Mouse (Mus musculus) hindbrain, embryonic 16.5 days (tissue): ENCODE data around the gene Gm48551. TPM values are rescaled to one million over a fixed set of nuclear protein-coding genes. Genes with fewer than 3 reads are reported as not detected.

ENCODE experiments used
- ATAC-seq: fragments of 200-750 bp; cut with Nextera tagmentation; 2 replicates; pipeline ENCODE4 v1.8.0; 2017; ENCODE audit warnings: moderate TSS enrichment, moderate library complexity
- H3K27ac ChIP-seq: fragments of 300-500 bp; sonication (generic); 2 replicates; pipeline ENCODE4 v1.5.1; 2014; ENCODE audit warnings: low read depth, mild to moderate bottlenecking, control low read depth, low read length, moderate library complexity
- H3K27me3 ChIP-seq: fragments of 300-500 bp; sonication (generic); replicated peaks from 2 replicates; pipeline ENCODE4 v1.6.1; 2014; ENCODE audit warnings: low read length; ENCODE audit not compliant: control insufficient read depth, insufficient read depth
- H3K36me3 ChIP-seq: fragments of 300-500 bp; sonication (generic); 2 replicates; pipeline ENCODE4 v1.6.1; 2014; ENCODE audit warnings: mild to moderate bottlenecking, low read length, moderate library complexity, mixed read lengths; ENCODE audit not compliant: control insufficient read depth, insufficient read depth
- H3K4me1 ChIP-seq: fragments of 300-500 bp; sonication (generic); 2 replicates; pipeline ENCODE4 v1.6.1; 2014; ENCODE audit warnings: low read depth, low read length; ENCODE audit not compliant: control insufficient read depth, insufficient read depth
- H3K4me2 ChIP-seq: fragments of 300-500 bp; sonication (generic); 2 replicates; pipeline ENCODE4 v1.6.1; 2014; ENCODE audit warnings: mild to moderate bottlenecking, low read length, control low read depth, moderate library complexity
- H3K4me3 ChIP-seq: fragments of 300-500 bp; sonication (generic); 2 replicates; pipeline ENCODE4 v1.5.1; 2014; ENCODE audit warnings: mild to moderate bottlenecking, low read length, control low read depth, moderate library complexity
- H3K9ac ChIP-seq: fragments of 300-500 bp; sonication (generic); 2 replicates; pipeline ENCODE4 v1.6.1; 2014; ENCODE audit warnings: low read depth, mild to moderate bottlenecking, control low read depth, low read length, moderate library complexity
- H3K9me3 ChIP-seq: fragments of 300-500 bp; sonication (generic); 2 replicates; pipeline ENCODE4 v1.6.1; 2014; ENCODE audit warnings: mild to moderate bottlenecking, low read length, moderate library complexity; ENCODE audit not compliant: control insufficient read depth
- WGBS: fragments of 180-500 bp; shearing (Covaris S2); extraction: QIAGEN DNeasy Blood & Tissue Kit; methylation state at CpG from one replicate; pipeline ENCODE4 v1.1.7; 2014; 5-methylcytosine and 5-hydroxymethylcytosine counted together
- polyA plus RNA-seq: library from polyadenylated mRNA; unstranded; fragments of >200 nt; fragmentation: Nextera tagmentation; extraction: Ambion mirVana; gene quantifications from 2 replicates; pipeline ENCODE4 v1.2.1, GENCODE M21; 2015

Gene Gm48551
- polyA plus RNA-seq, 1 experiment from 2014 or later = 7.9 TPM

DNA sequence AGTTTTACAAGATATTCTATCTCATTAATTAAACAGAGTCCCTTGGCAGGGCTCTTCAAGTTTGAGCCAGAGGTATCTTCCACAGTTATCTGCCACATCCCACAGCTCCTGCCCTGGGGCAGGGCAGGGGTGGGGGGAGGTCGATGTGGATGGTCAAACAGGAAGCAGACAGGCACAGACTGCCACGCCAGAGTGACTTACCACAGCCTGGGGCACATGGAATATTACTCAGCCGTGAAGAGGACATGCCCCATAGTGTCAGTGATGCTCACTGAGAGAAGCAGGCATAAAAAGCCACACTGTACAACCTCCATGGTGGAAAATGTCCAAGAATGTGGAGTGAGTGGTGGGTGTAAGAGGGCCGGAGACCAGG, 39.1 kb upstream of the Gm48551 start:
- ATAC-seq = no peak
- no peak overlapping the region for H3K4me2 ChIP-seq
- WGBS = 86% methylated on average over 4 of the region's 4 CpGs
- no peak overlapping the region for H3K9ac ChIP-seq
- peaks cover 46% of the 10 kb centered on the region for H3K27me3 ChIP-seq
- peaks cover 22% of the 10 kb centered on the region for H3K4me1 ChIP-seq
- no peak overlapping the region for H3K4me3 ChIP-seq
- no peak overlapping the region for H3K27ac ChIP-seq
- no peaks in the 10 kb centered on the region for H3K36me3 ChIP-seq
- H3K9me3 ChIP-seq = no peaks in the 10 kb centered on the region

DNA sequence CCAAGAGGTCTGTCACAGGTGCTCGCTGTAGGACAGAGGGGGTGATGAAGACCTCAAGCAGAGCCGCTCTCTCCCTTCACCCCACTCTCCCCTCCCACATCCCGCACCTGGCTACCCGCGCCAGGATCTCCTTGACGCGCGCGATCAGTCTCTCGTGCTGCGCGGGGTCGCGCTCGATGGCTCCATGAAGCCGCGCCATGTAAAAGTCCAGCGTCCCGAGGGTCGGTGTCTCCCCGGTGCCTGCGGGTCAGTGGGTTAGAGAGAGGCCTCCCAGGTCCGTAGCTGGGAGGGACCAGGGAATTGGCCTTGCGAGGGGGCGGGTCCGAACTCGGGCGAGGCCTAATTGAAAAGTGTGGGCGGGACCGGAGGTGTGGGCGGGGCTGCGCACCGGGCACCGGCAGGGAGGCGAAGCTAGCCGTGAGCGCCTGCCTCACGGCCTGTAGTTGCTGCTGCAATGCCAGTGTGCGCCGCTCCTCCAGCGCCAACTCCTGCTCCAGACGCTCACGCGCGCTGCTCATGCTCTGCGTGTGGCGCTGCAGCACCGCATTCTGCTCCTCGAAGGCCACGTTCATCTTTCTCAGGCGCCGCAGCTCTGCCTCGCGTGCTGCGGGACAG, 37.7 kb upstream of the Gm48551 start:
- H3K27ac ChIP-seq = peak overlapping the region; percentile 13; the same call in 1 of the 2 replicates
- peak overlapping the region; percentile 41 for H3K4me3 ChIP-seq
- peaks cover 24% of the 10 kb centered on the region for H3K4me1 ChIP-seq
- ATAC-seq = peak; percentile 21; the same call in 1 of the 2 replicates
- no peaks in the 10 kb centered on the region for H3K36me3 ChIP-seq
- H3K9me3 ChIP-seq = no peaks in the 10 kb centered on the region
- H3K4me2 ChIP-seq = peak overlapping the region; percentile 69
- peak overlapping the region; percentile 63 for H3K9ac ChIP-seq
- 11% methylated on average over 55 of the region's 55 CpGs for WGBS
- peaks cover 37% of the 10 kb centered on the region for H3K27me3 ChIP-seq

DNA sequence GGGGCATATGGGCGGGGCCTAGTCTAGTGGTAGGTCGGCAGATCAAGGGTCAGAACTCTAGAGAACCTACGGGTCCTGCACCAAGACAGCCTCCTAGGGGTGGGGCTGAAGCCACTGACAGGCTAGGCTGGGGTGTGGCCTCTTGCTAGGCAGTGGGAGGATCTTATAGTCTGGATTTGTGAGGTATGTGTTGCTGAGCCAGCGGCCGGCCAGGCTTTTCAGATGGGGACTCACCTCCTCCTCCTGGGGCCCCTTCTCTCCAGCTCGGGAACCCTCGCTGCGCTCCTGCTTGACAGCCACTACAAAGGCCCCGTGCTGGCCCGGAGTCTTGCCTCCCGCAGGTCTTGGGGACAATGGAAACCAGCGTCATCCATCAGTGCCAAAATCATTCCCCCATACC, 35.1 kb upstream of the Gm48551 start:
- H3K9ac ChIP-seq = no peak overlapping the region
- peak overlapping the region; percentile 90 for H3K4me2 ChIP-seq
- H3K4me1 ChIP-seq = peaks cover 17% of the 10 kb centered on the region
- 3% methylated on average over 12 of the region's 12 CpGs for WGBS
- H3K36me3 ChIP-seq = no peaks in the 10 kb centered on the region
- no peak overlapping the region for H3K27ac ChIP-seq
- H3K27me3 ChIP-seq = peaks cover 16% of the 10 kb centered on the region
- no peak overlapping the region for H3K4me3 ChIP-seq
- no peak for ATAC-seq
- no peaks in the 10 kb centered on the region for H3K9me3 ChIP-seq

DNA sequence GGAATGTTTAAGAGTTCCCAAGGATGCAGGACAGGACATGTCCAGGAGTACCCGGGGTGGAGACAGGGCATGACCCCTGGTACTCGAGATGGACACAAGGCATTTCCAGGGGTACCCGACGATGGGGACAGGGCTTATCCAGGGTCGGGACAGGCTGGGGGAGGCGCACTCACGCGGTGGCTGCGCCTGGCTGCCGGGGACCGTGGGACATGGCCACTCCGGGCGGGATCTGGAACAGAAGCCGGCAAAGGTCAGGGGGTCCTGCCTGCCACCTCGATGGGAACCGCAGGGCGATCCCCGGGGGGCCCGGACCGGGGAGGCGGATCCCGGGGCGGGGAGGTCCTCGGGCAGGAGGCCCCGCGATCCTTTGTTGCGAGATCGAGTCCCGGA, 34.3 kb upstream of the Gm48551 start:
- Histone ChIP-seq H3K9ac (peak overlapping the region; percentile 74), H3K9me3 (no peaks in the 10 kb centered on the region), H3K4me2 (peak overlapping the region; percentile 90), H3K27ac (peak overlapping the region; percentile 56), H3K4me1 (peaks cover 17% of the 10 kb centered on the region), H3K4me3 (peak overlapping the region; percentile 69), H3K36me3 (no peaks in the 10 kb centered on the region), H3K27me3 (peaks cover 9% of the 10 kb centered on the region; the same call in 1 of the 2 replicates)
- WGBS = under 1% methylated on average over 27 of the region's 29 CpGs
- ATAC-seq = no peak; the same call in 1 of the 2 replicates

DNA sequence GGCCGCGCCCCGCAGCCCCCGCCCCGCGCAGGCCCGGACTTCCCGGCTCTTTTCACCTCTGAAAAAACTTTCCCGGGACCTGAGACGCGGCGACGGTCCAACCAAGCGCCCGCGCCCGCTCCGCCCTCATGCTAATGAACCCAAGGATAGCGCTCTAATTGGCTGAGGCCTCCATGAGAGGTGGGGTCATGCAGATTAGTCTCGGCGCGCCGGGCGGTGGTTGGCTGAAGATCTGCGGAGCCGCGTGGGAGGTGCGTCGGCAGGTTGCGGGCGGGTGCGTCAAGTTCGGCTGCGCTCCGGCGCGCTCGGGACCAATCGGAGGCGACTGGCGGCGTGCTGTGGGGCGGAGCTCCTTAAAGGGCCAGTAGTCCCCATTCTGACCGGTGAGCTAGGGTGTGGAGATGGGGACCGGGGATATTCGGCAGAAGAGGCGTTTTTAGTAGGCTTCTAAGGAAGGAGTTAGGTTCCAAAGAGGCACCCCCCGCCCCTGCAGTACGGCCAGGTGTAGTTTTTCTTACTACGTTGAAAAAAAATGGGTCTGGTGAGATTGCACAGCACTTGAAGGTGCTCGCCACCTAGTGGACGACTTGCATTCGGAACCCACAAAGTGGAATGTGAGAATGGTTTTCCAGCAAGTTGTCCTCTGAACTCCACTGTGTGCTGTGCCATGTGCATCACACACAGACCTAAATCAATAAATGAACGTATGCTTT, 33.8 kb upstream of the Gm48551 start, which contains the start of gene Hmg20b:
Gene Hmg20b, minus strand, starts transcription at position 130 of the 713 bp plus-strand sequence.
- peak within 1 kb of the TSS; percentile 75 for H3K27ac ChIP-seq
- peaks cover 6% of the 10 kb centered on the region; the same call in 1 of the 2 replicates for H3K27me3 ChIP-seq
- H3K36me3 ChIP-seq = no peaks in the 10 kb centered on the region
- H3K4me1 ChIP-seq = peaks cover 17% of the 10 kb centered on the region
- peak within 1 kb of the TSS; percentile 69 for H3K4me3 ChIP-seq
- H3K4me2 ChIP-seq = peak within 1 kb of the TSS; percentile 90
- ATAC-seq = peak; percentile 97
- H3K9me3 ChIP-seq = no peaks in the 10 kb centered on the region
- WGBS = under 1% methylated on average over 54 of the region's 54 CpGs
- H3K9ac ChIP-seq = peak within 1 kb of the TSS; percentile 74

DNA sequence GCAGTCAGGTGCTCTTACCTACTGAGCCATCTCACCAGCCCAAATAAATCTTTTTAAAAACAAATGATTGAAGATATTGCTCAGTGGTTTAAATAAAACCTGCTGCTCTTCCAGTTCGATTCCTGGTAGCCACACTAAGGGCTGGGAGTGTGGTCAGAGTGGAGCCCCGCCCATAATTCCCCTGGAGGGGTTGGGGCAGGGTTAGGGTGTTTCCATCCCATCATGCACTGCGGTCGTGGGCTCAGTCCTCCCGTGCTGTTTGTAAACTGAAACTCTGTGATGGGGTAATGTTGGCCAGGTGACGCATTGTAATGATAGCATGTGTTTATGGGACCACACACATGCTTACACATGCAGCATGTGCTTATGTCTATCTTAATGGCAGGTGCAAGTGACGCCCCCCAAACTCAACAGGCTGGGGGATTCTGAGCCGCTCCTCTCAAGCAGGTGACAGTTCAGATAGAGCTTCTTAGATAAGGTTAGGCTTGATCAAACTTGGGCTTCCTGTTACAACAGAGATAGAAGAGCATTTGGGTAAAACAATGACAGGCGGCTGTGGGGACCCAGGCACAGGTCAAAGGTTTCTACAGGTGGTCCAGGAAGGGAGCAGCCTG, 32.5 kb upstream of the Gm48551 start:
- Histone ChIP-seq H3K4me3 (no peak overlapping the region), H3K27ac (no peak overlapping the region), H3K4me1 (peaks cover 17% of the 10 kb centered on the region), H3K27me3 (peaks cover 6% of the 10 kb centered on the region; the same call in 1 of the 2 replicates), H3K9me3 (no peaks in the 10 kb centered on the region), H3K4me2 (no peak overlapping the region), H3K36me3 (no peaks in the 10 kb centered on the region), H3K9ac (no peak overlapping the region)
- ATAC-seq = no peak
- 29% methylated on average over 9 of the region's 9 CpGs for WGBS

DNA sequence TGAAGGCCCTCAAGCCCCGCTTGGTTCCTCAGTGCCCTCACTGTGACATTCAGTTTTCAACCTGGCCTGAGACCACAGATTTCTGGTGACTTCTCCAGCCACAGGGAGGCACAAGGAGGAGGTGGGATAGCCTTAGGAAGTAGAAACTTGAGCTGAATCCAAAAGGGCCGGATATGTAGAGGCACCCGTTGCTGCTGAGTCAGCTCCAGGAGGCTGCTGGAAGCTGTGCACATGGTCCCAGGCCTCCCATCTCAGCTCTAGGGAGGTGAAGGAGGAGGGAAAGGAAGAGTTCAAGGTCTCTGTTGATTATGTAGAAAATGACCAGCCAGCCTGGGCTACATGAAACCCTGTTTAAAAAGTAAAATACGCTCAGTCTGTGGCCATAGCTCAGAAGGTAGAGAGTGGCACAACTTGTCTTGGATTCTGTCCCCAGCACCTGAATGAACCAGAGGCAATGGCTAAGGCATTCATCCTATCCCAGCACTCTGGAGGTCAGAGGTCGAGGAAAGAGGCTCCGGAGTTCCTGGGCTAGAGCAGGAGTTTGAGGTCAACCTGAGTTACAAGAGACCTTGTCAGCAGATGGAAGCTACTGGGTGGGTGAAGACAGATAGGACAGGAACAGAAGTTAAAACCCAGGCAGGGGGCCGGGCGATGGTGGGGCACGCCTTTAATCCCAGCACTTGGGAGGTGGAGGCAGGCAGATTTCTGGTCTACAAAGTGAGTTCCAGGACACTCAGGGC, 29.4 kb upstream of the Gm48551 start:
- no peak overlapping the region for H3K4me3 ChIP-seq
- H3K4me2 ChIP-seq = no peak overlapping the region
- peaks cover 19% of the 10 kb centered on the region for H3K4me1 ChIP-seq
- no peak overlapping the region for H3K27ac ChIP-seq
- ATAC-seq = no peak
- no peaks in the 10 kb centered on the region for H3K9me3 ChIP-seq
- H3K36me3 ChIP-seq = no peaks in the 10 kb centered on the region
- WGBS = 71% methylated on average over 9 of the region's 9 CpGs
- H3K9ac ChIP-seq = no peak overlapping the region
- H3K27me3 ChIP-seq = no peaks in the 10 kb centered on the region

DNA sequence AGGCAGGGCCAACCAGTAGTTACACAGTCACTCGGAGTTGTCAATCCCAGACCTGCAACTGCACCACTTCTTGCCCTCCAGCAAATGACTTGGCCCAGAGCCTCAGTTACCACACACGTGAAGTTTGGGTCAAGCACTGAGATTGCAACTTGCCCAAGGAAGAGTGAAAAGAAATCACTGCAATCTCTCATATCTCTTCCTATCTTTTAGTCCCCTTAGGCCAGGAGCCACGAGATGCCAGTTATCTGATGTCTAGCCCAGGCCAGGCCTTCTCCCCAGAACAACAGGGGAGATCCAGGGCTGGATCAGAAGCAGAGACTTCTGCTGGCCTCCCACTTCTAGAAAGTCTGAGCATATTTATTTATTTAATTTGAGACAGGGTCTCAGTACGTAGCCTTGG, 28.7 kb upstream of the Gm48551 start:
- H3K27me3 ChIP-seq = no peaks in the 10 kb centered on the region
- no peaks in the 10 kb centered on the region for H3K36me3 ChIP-seq
- no peak overlapping the region for H3K27ac ChIP-seq
- peaks cover 19% of the 10 kb centered on the region for H3K4me1 ChIP-seq
- no peak overlapping the region for H3K4me2 ChIP-seq
- H3K9me3 ChIP-seq = no peaks in the 10 kb centered on the region
- 77% methylated on average over 4 of the region's 4 CpGs for WGBS
- ATAC-seq = no peak
- no peak overlapping the region for H3K4me3 ChIP-seq
- no peak overlapping the region for H3K9ac ChIP-seq
